Mouse (Mus musculus): ENCODE measurements around the gene Tmem266.

GRCm38 (mm10) chr9:55361969-55362368, 35.3 kb downstream of the Tmem266 start:
- no peak for TF ChIP-seq CTCF (IDR thresholded peaks at IDR 0.05; ENCODE audit: low read depth, low read length)
- no peak for TF ChIP-seq POLR2A (IDR thresholded peaks at IDR 0.05; ENCODE audit: extremely low read depth, insufficient read depth, low read length)
